Mouse (Mus musculus): Measurements from ENCODE around the gene Svop. TPM values are rescaled to one million over a fixed set of nuclear protein-coding genes. Genes with fewer than 3 reads are reported as not detected.
A peak's percentile ranks its signal among the peaks of the same experiment; 100 is the strongest.

Svop gene
- polyA plus RNA-seq, 1 experiment from 2014 or later: 0.11 TPM

GRCm38 (mm10) chr5:114041327-114041930 is 49.9 kb downstream of the Svop start:
- peak; percentile 52; the same call in 1 of the 2 replicates for ATAC-seq (ENCODE audit: insufficient number of reproducible peaks, insufficient read depth, low FRiP score, low read depth)

GRCm38 (mm10) chr5:114040911-114041310 is 50.5 kb downstream of the Svop start:
- H3K4me3 ChIP-seq (ENCODE audit: control insufficient read depth in 1 of 2, insufficient read depth in 1 of 2, low read depth in 1 of 2, low read length in 2 of 2): no peak overlapping the region
- no peak overlapping the region for H3K9ac ChIP-seq (ENCODE audit: low read length)
- no peaks in the 10 kb centered on the region for H3K9me3 ChIP-seq (ENCODE audit: control insufficient read depth, low read length)
- H3K4me2 ChIP-seq (ENCODE audit: low read length): no peak overlapping the region
- no peak for ATAC-seq (ENCODE audit: insufficient number of reproducible peaks, insufficient read depth, low FRiP score, low read depth)
- H3K36me3 ChIP-seq (ENCODE audit: control insufficient read depth, insufficient read depth, low read length): no peaks in the 10 kb centered on the region
- no peaks in the 10 kb centered on the region for H3K27me3 ChIP-seq (ENCODE audit: control insufficient read depth, insufficient read depth, low read length)
- peaks cover 11 to 23% of the 10 kb centered on the region in 2 experiments for H3K4me1 ChIP-seq (ENCODE audit: control insufficient read depth in 2 of 2, insufficient read depth in 2 of 2, low read length in 2 of 2)
- 52% methylated on average over 1 of the region's 1 CpGs for WGBS
- no peak overlapping the region for H3K27ac ChIP-seq (replicated peaks in 1 of 2; ENCODE audit: control insufficient read depth in 1 of 2, insufficient read depth in 1 of 2, low read depth in 2 of 2, low read length in 2 of 2)

More at GRCm38 (mm10) chr5:114041327-114041930, 49.9 kb downstream of the Svop start:
- Histone ChIP-seq H3K27ac (replicated peaks in 1 of 2; ENCODE audit: control insufficient read depth in 1 of 2, insufficient read depth in 1 of 2, low read depth in 2 of 2, low read length in 2 of 2) (no peak overlapping the region), H3K4me1 (ENCODE audit: control insufficient read depth in 2 of 2, insufficient read depth in 2 of 2, low read length in 2 of 2) (peaks cover 11 to 23% of the 10 kb centered on the region in 2 experiments), H3K9ac (ENCODE audit: low read length) (peak overlapping the region; percentile 21; the same call in 1 of the 2 replicates), H3K4me2 (ENCODE audit: low read length) (peak overlapping the region; percentile 32; the same call in 1 of the 2 replicates), H3K9me3 (ENCODE audit: control insufficient read depth, low read length) (no peaks in the 10 kb centered on the region), H3K27me3 (ENCODE audit: control insufficient read depth, insufficient read depth, low read length) (no peaks in the 10 kb centered on the region), H3K4me3 (ENCODE audit: control insufficient read depth in 1 of 2, insufficient read depth in 1 of 2, low read depth in 1 of 2, low read length in 2 of 2) (no peak overlapping the region), H3K36me3 (ENCODE audit: control insufficient read depth, insufficient read depth, low read length) (no peaks in the 10 kb centered on the region)
- 13% methylated on average over 15 of the region's 15 CpGs for WGBS

GRCm38 (mm10) chr5:114040508-114040907 is 50.9 kb downstream of the Svop start:
- Histone ChIP-seq H3K4me2 (ENCODE audit: low read length) (no peak overlapping the region), H3K9me3 (ENCODE audit: control insufficient read depth, low read length) (no peaks in the 10 kb centered on the region), H3K4me3 (ENCODE audit: control insufficient read depth in 1 of 2, insufficient read depth in 1 of 2, low read depth in 1 of 2, low read length in 2 of 2) (no peak overlapping the region), H3K4me1 (ENCODE audit: control insufficient read depth in 2 of 2, insufficient read depth in 2 of 2, low read length in 2 of 2) (peaks cover 11 to 23% of the 10 kb centered on the region in 2 experiments), H3K27me3 (ENCODE audit: control insufficient read depth, insufficient read depth, low read length) (no peaks in the 10 kb centered on the region), H3K27ac (replicated peaks in 1 of 2; ENCODE audit: control insufficient read depth in 1 of 2, insufficient read depth in 1 of 2, low read depth in 2 of 2, low read length in 2 of 2) (0 out of 4 replicates have a peak overlapping the region, but pooled peaks of 1 of the 2 experiments have one; percentile 8), H3K36me3 (ENCODE audit: control insufficient read depth, insufficient read depth, low read length) (no peaks in the 10 kb centered on the region), H3K9ac (ENCODE audit: low read length) (no peak overlapping the region)
- WGBS: 13% methylated on average over 7 of the region's 8 CpGs
- ATAC-seq (ENCODE audit: insufficient number of reproducible peaks, insufficient read depth, low FRiP score, low read depth): no peak

- WGBS: 64% methylated on average over 10 of the region's 10 CpGs
Observed at GRCm38 (mm10) chr5:114035111-114035510, 56.3 kb downstream of the Svop start.

GRCm38 (mm10) chr5:114034393-114034792 is 57.0 kb downstream of the Svop start:
- 82% methylated on average over 7 of the region's 7 CpGs for WGBS

More at GRCm38 (mm10) chr5:114035111-114035510, 56.3 kb downstream of the Svop start:
- peaks cover 0 to 7% of the 10 kb centered on the region in 2 experiments; a peak in 3 of 4 replicates for H3K4me1 ChIP-seq (ENCODE audit: control insufficient read depth in 2 of 2, insufficient read depth in 2 of 2, low read length in 2 of 2)
- H3K9ac ChIP-seq (ENCODE audit: low read length): no peak overlapping the region
- no peak overlapping the region for H3K4me3 ChIP-seq (ENCODE audit: control insufficient read depth in 1 of 2, insufficient read depth in 1 of 2, low read depth in 1 of 2, low read length in 2 of 2)
- no peak overlapping the region for H3K27ac ChIP-seq (replicated peaks in 1 of 2; ENCODE audit: control insufficient read depth in 1 of 2, insufficient read depth in 1 of 2, low read depth in 2 of 2, low read length in 2 of 2)
- H3K4me2 ChIP-seq (ENCODE audit: low read length): no peak overlapping the region
- ATAC-seq (ENCODE audit: insufficient number of reproducible peaks, insufficient read depth, low FRiP score, low read depth): no peak
- no peaks in the 10 kb centered on the region for H3K9me3 ChIP-seq (ENCODE audit: control insufficient read depth, low read length)
- no peaks in the 10 kb centered on the region for H3K36me3 ChIP-seq (ENCODE audit: control insufficient read depth, insufficient read depth, low read length)
- no peaks in the 10 kb centered on the region for H3K27me3 ChIP-seq (ENCODE audit: control insufficient read depth, insufficient read depth, low read length)

GRCm38 (mm10) chr5:114032161-114032763 is 59.1 kb downstream of the Svop start:
- Histone ChIP-seq H3K4me3 (ENCODE audit: control insufficient read depth in 1 of 2, insufficient read depth in 1 of 2, low read depth in 1 of 2, low read length in 2 of 2) (no peak overlapping the region), H3K4me2 (ENCODE audit: low read length) (no peak overlapping the region), H3K9me3 (ENCODE audit: control insufficient read depth, low read length) (no peaks in the 10 kb centered on the region), H3K36me3 (ENCODE audit: control insufficient read depth, insufficient read depth, low read length) (no peaks in the 10 kb centered on the region), H3K27me3 (ENCODE audit: control insufficient read depth, insufficient read depth, low read length) (no peaks in the 10 kb centered on the region), H3K4me1 (ENCODE audit: control insufficient read depth in 2 of 2, insufficient read depth in 2 of 2, low read length in 2 of 2) (no peaks in the 10 kb centered on the region), H3K9ac (ENCODE audit: low read length) (no peak overlapping the region), H3K27ac (replicated peaks in 1 of 2; ENCODE audit: control insufficient read depth in 1 of 2, insufficient read depth in 1 of 2, low read depth in 2 of 2, low read length in 2 of 2) (no peak overlapping the region)
- no peak for ATAC-seq (ENCODE audit: insufficient number of reproducible peaks, insufficient read depth, low FRiP score, low read depth)
- 80% methylated on average over 3 of the region's 3 CpGs for WGBS

More at GRCm38 (mm10) chr5:114034393-114034792, 57.0 kb downstream of the Svop start:
- Histone ChIP-seq H3K27me3 (ENCODE audit: control insufficient read depth, insufficient read depth, low read length) (no peaks in the 10 kb centered on the region), H3K4me2 (ENCODE audit: low read length) (no peak overlapping the region), H3K9ac (ENCODE audit: low read length) (no peak overlapping the region), H3K36me3 (ENCODE audit: control insufficient read depth, insufficient read depth, low read length) (no peaks in the 10 kb centered on the region), H3K9me3 (ENCODE audit: control insufficient read depth, low read length) (no peaks in the 10 kb centered on the region), H3K4me1 (ENCODE audit: control insufficient read depth in 2 of 2, insufficient read depth in 2 of 2, low read length in 2 of 2) (peaks cover 0 to 7% of the 10 kb centered on the region in 2 experiments; a peak in 3 of 4 replicates), H3K4me3 (ENCODE audit: control insufficient read depth in 1 of 2, insufficient read depth in 1 of 2, low read depth in 1 of 2, low read length in 2 of 2) (no peak overlapping the region), H3K27ac (replicated peaks in 1 of 2; ENCODE audit: control insufficient read depth in 1 of 2, insufficient read depth in 1 of 2, low read depth in 2 of 2, low read length in 2 of 2) (no peak overlapping the region)
- no peak for ATAC-seq (ENCODE audit: insufficient number of reproducible peaks, insufficient read depth, low FRiP score, low read depth)

- Histone ChIP-seq H3K4me2 (ENCODE audit: low read length) (no peak overlapping the region), H3K36me3 (ENCODE audit: control insufficient read depth, insufficient read depth, low read length) (no peaks in the 10 kb centered on the region), H3K9ac (ENCODE audit: low read length) (no peak overlapping the region), H3K27ac (replicated peaks in 1 of 2; ENCODE audit: control insufficient read depth in 1 of 2, insufficient read depth in 1 of 2, low read depth in 2 of 2, low read length in 2 of 2) (no peak overlapping the region), H3K27me3 (ENCODE audit: control insufficient read depth, insufficient read depth, low read length) (no peaks in the 10 kb centered on the region), H3K9me3 (ENCODE audit: control insufficient read depth, low read length) (no peaks in the 10 kb centered on the region), H3K4me1 (ENCODE audit: control insufficient read depth in 2 of 2, insufficient read depth in 2 of 2, low read length in 2 of 2) (no peaks in the 10 kb centered on the region), H3K4me3 (ENCODE audit: control insufficient read depth in 1 of 2, insufficient read depth in 1 of 2, low read depth in 1 of 2, low read length in 2 of 2) (no peak overlapping the region)
- no peak for ATAC-seq (ENCODE audit: insufficient number of reproducible peaks, insufficient read depth, low FRiP score, low read depth)
- 83% methylated on average over 12 of the region's 12 CpGs for WGBS
Observed at GRCm38 (mm10) chr5:114030652-114031051, 60.7 kb downstream of the Svop start.

All from heart, embryonic 14.5 days (tissue).